Mouse (Mus musculus): Measurements from ENCODE around the gene Cox6a1.

GRCm38 (mm10) chr5:115340007-115340406 lies 8.8 kb downstream of the Cox6a1 start:
- no peak for TF ChIP-seq GATA1 (IDR thresholded peaks at IDR 0.05; ENCODE audit: low read length)
- TF ChIP-seq TAL1 (IDR thresholded peaks at IDR 0.05; ENCODE audit: low read length), result no peak
